Mouse (Mus musculus) erythroblast, embryonic 14.5 days (primary cell): Measurements from ENCODE around the gene Manbal.

Source experiments
- GATA1 ChIP-seq: IDR thresholded peaks from 2 replicates; pipeline ENCODE4 v1.6.1; 2012; ENCODE audit warnings: low read length, inconsistent platforms, mixed read lengths
- TAL1 ChIP-seq: IDR thresholded peaks from 3 replicates; pipeline ENCODE4 v1.6.1; 2012; ENCODE audit warnings: low read length, inconsistent platforms, mixed read lengths

GRCm38 (mm10) chr2:157436496-157436895, 69.1 kb downstream of the Manbal start:
- TF ChIP-seq GATA1 (no peak), TAL1 (no peak)
